Mouse (Mus musculus) lung, postnatal 25 days (tissue): ENCODE measurements around the gene Trnau1ap.
"Not testable (repeated sequence)": the region's sequence is repeated elsewhere in the genome, so short reads cannot be mapped to it uniquely, and the experiment has no call there.

Source experiments
- DNase-seq: peaks from one replicate; pipeline ENCODE4 v3.0.0; 2022; ENCODE audit warnings: low spot score

Gene Trnau1ap

DNA sequence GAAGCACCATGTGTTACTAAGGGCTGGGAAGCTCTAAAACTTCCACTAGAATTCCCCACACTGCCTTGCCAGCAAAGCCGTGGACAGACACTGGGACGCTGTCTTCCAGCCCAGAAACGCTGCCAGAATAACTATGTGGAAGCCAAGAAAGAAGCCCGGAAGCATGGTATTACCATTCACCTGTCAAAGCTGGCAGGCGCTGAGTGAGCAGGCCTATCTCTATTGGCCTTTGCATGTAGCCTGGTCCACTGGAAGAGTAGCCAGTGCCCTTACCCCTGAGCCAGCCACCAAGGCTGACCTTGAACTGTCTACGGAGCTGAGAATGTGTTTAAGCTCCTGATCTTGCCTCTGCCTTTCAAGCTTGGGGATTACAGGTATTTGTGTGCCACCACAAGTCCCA is 27.9 kb downstream of the Trnau1ap start:
- no peak for DNase-seq

DNA sequence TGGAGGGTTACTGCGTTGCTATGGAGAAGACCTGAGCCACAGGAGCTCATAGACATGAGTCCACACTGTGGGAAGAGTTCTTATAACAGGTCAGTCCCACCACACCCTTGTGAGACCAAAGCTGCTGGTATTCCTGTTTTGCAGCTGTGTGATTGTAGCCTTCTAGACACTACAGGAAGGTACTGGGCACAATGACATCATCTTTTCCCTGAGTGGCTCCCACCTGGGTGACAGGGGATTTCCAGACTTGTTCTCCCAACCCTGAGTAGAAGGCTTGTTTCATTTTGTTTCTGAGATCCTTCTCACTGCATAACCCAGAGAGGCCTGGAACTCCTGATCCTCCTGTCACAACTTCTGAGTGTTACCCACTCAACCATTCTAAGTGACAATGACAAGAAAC is 29.5 kb downstream of the Trnau1ap start:
- DNase-seq = no peak

DNA sequence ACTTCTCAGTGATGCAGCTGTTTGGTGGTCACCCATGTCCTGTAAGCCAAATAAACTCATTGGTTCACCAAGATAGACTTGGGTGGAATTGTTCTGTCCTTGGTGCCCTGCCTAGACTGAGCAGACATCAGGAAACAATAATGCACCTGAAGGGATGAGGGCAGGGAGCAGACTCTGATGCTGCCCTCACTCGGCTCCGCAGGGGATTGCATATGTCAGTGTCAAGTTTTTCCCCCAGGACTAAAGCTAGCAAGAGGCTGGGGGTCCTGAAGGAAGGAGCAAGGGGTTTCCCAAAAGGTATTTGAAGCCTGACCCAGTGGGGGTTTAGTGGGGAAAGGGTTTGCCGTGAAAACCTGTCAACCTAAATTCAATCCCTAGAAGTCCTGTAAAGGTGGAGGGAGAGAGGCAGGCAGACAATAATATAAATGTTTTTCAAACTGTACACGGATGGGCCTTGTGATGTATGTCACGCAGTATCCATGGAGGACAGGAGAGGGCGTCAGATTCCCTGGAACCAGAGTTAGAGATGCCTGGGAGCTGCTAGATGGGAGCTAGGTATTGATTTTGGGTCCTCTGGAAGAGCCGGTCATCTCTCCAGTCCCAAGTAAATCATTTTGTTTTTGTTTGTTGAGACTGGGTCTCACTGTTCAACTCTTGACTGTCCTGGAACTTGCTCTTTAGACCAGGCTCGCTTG is 33.5 kb downstream of the Trnau1ap start:
- DNase-seq = no peak

DNA sequence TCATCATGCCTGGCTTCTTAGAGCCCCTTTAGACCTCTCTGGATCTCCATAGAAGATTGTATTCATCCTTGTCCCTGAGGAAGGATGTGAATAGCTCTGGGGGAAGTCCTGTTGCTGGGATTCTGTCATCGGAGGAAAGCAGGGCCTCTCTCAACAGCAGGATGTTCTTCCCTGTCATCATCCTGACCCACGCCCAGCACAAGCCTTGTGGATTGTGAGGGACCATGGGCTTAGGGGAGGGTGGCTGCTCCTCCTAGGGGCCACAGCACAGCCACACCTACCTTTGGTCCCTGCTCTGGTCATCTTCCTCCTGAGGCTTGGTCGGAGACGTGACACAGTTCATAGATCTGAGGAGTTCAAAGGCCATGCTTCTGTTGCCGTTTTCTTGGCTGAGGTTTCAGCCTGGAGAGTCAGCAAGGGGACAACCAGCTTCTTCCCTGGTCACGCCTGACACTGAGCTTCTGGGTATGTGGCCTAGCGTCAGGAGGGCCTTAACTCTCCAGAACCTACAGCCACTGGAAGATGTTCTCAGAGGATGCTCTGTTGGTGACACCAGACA is 35.6 kb downstream of the Trnau1ap start:
- DNase-seq = no peak

DNA sequence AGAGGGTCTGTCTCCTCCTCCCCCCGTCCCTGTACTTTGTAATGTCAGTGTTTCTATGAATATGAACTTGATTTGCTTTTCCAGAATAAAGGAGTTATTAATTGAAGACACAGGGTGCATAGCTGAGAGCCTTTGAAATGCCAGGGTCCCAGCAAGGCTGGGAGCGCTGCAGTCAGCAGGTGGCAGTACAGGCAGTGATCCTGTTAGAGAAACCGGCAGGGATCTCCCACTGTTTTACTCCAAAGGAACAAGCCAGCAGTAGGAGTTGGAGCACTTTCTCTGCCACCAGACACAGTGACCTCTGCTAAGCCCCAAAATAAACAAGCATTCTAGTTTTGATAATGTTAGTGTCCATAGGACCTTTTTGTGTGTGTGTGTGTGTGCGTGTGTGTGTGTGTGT is 36.4 kb downstream of the Trnau1ap start:
- DNase-seq = no peak

DNA sequence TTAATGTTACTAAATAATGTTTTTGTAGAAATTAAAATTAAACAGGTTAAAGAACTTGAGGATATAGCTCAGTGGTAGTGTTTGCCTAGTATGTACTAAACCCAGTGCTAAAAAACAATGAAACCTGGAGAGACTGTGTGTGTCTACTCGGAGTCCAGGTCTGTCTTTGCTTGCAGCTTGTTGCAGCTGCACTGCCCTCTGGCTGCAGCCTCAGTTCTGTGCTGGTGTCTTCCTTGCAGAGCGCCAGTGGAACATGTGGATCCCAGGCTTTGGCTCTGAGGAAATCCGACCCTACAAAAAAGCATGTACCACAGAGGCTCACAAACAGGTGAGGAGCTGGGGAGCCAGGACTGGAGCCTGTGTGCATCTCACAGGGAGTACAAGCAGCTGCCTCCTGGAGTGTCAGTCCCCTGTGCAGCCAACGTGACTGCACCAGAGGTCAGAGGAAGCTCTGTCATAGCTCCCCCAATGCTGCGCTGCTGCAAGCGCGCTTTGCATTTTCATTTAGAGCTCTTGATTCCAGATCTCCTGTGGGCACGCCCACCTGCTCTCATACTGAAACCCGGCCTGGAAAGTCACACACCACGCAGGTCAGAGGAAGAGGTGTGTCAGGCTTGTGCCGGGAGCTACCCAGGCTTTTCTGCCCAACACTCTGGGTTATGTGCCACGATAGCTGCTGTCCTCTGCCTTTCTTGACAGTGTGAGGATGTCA is 37.6 kb downstream of the Trnau1ap start:
- no peak for DNase-seq

DNA sequence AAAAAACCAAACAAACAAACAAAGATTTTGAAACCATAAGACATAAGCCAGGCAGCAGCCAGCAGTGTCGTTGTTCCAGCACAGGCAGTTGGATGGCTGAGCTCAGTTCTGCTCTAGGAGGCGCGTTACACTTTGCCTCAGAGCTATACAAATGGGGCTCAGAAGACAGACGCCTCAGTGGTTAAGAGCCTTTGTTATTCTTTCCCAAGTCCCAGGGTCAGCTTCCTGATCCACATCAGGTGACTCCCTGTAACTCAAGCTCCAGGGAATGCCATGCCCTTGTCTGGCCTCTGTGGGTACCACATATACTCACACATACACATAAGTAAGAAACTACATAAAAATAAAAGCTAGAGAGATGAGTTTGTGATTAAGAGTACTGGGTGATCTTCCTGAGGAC is 38.3 kb downstream of the Trnau1ap start:
- DNase-seq = no peak

DNA sequence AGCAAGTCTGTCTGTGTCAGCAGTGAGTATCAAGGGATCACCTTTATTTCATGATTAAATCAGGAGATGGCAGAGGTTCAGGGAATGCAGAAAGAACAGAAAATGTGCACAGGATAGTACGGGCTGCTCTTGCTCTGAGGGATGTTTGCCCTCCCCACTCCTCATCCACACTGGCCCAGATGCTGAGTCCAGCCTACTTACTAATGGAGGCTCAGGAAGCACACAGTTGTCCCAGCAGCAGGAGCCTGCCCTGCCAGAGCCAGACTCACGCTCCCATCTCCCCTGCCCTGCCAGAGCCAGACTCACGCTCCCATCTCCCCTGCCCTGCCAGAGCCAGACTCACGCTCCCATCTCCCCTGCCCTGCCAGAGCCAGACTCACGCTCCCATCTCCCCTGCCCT is 40.5 kb downstream of the Trnau1ap start:
- DNase-seq = not testable (repeated sequence)

DNA sequence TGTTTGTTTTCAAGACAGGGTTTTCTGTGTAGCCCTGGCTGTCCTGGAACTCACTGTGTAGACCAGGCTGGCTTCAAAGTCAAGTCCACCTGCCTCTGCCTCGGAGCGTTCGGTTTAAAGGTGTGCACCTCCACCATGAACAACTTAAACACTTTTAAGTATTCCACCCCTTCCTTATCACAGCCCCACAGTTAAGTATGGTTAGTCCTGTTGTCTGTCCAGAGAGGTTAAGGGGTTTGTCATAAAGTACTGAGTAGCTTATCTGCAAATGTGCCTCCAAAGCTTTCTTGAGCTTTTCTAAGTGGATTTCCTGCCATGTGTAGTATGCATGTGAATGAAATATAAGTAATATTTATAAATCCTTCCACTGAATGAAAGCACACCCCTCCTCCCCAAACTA is 53.4 kb downstream of the Trnau1ap start:
- DNase-seq = no peak

DNA sequence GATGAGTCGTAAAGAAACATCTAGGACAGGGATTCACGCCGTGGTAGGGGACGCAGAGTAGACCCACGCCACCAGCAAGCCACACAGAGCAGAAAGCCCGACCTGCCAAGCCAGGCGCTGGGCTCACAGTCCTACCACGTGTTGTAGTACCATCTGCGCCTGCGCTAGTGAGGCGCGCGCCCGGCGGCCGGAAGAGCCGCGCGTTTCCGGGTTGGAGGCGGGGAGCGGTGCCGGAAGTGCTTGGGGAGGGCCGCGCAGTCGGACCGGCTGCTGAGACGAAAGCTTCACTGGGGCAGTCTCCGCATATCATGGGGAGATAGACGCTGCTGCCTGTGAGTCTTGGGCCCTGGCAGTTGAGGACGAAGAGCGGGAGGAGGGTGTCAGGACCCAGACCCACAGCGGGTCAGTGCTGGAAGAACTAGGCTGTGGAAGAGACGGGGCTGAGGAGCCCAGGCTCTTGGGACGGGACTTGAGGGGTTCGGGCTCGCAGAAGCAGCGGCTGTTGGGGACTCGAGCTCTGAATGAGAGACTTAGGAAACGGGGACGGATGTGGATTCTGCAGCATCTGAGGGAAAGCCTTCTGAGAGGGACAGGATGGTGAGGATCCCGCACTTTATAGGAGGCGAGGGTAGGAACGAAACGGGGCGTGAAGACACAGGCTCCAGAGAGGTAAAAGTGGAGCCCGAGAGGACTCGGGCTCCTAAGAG is 55.0 kb downstream of the Trnau1ap start, which contains the start of gene Taf12:
Gene Taf12 (plus strand): TSS at position 220 of the 707 bp plus-strand sequence.
- DNase-seq = peak; percentile 91

DNA sequence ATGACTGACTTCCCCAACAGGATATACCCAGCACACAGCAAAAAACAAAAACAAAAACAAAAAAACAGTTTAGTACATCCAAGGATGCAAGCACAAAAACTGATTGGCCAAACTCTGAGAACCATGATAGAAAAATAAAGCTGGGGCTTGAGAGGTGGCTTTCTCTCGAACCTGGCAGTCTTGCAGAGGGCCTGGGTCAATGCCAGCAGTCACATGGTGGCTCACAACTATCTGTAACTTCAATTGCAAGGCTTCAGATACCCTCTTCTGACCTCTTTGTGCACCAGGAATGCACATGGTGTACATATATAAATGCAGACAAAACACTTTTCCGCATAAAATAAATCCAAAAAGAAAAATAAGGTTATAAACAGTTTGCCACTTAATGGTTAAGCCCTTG is 56.2 kb downstream of the Trnau1ap start:
- no peak for DNase-seq

DNA sequence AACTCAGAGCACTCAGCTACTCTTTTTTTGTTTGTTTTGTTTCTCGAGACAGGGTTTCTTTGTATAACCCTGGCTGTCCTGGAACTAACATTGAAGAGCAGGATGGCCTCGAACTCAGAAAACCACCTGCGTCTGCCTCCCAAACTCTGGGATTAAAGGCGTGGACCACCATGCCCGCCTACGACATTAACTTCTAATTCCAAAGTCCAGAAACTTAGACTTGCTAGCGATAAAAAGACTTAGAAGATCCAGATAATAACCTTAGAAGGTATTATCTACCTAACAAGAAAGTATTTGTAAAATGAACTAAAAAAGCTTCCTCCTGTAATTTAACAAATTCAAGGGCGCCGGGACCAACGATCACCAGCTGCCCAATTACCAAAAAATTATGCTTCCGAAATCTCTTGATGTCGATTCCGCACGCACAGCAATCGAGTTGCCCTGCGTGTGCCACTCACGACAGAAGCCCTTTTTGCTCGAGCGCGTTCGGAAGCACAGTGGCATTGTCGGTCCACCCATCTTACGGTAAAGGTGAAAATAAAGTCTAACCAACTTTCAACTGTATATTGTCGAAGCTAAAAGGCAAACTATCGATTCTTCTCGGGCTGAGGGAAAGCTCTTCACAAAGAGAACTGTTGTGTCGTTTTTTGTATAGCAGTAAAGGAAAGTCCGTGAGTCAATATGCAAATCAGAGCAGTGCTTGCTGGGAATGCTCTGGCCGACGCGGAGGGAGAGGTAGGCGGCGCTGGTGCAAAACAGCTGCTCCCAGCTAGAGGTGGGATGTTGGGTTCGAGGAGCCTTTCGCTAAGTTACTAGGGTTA is 59.4 kb downstream of the Trnau1ap start:
- DNase-seq = peak; percentile 90

DNA sequence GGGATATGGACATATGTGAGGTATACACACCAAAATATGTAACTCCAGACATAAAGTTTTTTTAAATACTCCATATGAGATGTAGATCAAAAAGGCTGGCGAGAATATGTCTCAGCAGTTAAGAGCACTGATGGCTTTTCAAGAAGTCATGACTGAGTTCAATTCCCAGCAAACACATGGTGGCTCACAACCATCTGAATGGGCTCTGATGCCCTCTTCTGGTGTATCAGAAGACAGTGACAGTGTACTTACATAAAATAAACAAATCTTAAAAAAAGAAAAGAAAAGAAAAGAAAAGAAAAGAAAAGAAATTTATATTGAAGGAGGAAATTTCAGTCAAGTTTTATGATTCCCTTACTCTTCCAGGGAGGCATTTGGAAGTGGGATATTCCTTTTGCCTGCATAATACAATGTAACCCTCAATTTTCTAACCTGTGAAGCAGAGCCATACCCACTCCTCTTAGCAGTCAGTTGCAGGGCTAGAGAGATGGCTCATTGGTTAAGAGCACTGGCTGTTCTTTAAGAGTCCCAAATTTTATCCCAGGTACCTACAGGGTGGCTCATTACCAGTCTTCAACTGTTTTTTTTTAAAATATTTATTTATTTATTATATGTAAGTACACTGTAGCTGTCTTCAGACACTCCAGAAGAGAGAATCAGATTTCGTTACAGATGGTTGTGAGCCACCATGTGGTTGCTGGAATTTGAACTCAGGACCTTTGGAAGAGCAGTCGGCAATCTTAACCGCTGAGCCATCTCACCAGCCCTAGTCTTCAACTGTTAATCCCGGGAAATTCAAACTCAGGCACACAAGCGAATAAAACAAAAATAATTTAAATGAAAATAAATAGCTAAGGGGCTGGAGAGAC is 60.2 kb downstream of the Trnau1ap start:
- peak; percentile 21 for DNase-seq

DNA sequence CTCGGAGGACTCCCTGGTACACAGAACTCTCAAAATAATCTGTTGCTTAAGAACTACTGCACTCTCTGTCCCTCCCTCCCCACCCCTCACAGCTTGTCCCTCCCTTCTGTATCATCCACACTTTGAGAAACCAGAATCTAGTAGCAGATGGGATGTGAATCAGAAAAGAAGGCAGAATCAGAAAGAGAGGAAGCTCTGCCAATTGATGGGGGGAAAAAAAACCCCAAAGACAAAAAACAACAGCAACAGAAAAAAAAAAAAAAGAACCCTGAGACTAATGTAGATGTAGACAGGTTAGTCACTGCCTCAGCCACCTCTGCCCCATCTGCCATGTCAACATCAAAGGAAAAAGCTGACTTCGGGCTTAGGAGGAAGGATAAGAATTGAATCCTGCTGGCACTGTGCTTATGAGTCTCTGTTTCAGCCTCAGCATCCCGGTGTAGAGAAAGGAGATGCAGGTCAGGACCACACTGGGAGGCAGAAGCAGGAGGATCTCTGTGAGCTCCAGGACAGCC is 62.4 kb downstream of the Trnau1ap start:
- DNase-seq = no peak

DNA sequence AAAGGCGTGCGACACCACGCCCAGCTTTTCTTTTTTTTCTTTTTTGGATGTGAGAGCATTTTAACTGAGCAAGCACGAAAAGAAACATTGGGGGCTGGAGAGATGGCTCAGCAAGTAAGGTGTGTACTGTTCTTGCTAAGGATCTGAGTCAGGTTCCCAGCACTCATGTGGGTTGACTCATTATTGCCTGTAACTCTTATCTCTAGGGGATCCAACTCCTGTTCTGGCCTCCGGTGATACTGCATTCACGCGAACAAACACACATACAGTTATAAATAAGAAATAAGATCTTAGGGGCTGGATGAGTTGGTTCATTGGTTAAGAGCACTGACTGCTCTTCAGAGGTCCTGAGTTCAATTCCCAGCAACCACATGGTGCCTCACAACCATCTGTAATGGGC is 66.0 kb downstream of the Trnau1ap start:
- DNase-seq = no peak

DNA sequence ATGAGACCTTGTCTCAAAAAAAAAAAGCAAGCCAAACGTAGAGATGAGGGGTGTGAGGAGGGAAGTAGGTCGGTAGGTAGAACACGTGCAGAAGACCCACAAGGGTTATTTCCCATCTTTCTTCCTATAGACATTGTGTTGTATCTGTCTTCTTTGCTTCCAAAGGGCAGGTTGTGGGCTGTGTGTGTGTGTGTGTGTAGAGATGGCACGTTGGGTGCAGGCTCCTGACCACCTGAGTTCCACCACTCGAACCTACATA is 67.1 kb downstream of the Trnau1ap start:
- no peak for DNase-seq
